Mouse (Mus musculus) liver, embryonic 16.5 days (tissue): ENCODE results near the gene Ostf1. TPM values are rescaled to one million over a fixed set of nuclear protein-coding genes. Genes with fewer than 3 reads are reported as not detected.
A peak's percentile ranks its signal among the peaks of the same experiment; 100 is the strongest.

ENCODE experiments used
- ATAC-seq: fragments of 200-750 bp; cut with Nextera tagmentation; 2 replicates; pipeline ENCODE4 v1.8.0; 2017; ENCODE audit warnings: low read depth, mild to moderate bottlenecking, moderate number of reproducible peaks, moderate library complexity
- H3K27ac ChIP-seq: fragments of 300-500 bp; sonication (generic); 2 replicates; pipeline ENCODE4 v1.5.1; 2014; ENCODE audit warnings: mild to moderate bottlenecking, low read length
- H3K27me3 ChIP-seq: fragments of 300-500 bp; sonication (generic); 2 replicates; pipeline ENCODE4 v1.6.1; 2014; ENCODE audit warnings: low read depth, low read length, mixed read lengths; ENCODE audit not compliant: control insufficient read depth, insufficient read depth
- H3K36me3 ChIP-seq: fragments of 300-500 bp; sonication (generic); 2 replicates; pipeline ENCODE4 v1.6.1; 2014; ENCODE audit warnings: mild to moderate bottlenecking; ENCODE audit not compliant: control insufficient read depth, insufficient read depth
- H3K4me1 ChIP-seq: fragments of 300-500 bp; sonication (generic); 2 replicates; pipeline ENCODE4 v1.6.1; 2014; ENCODE audit warnings: low read depth, low read length, mixed read lengths; ENCODE audit not compliant: control insufficient read depth
- H3K4me2 ChIP-seq: fragments of 300-500 bp; sonication (generic); 2 replicates; pipeline ENCODE4 v1.6.1; 2014; ENCODE audit warnings: low read depth, low read length, mixed read lengths
- H3K4me3 ChIP-seq: fragments of 300-500 bp; sonication (generic); 2 replicates; pipeline ENCODE4 v1.5.1; 2014; ENCODE audit warnings: low read depth, mild to moderate bottlenecking, low read length
- H3K9ac ChIP-seq: fragments of 300-500 bp; sonication (generic); 2 replicates; pipeline ENCODE4 v1.6.1; 2014; ENCODE audit warnings: low read depth, low read length
- H3K9me3 ChIP-seq: fragments of 300-500 bp; sonication (generic); replicated peaks from 2 replicates; pipeline ENCODE4 v1.6.1; 2016; ENCODE audit warnings: low read length; ENCODE audit not compliant: control insufficient read depth
- WGBS: fragments of 180-500 bp; shearing (Covaris S2); extraction: QIAGEN DNeasy Blood & Tissue Kit; methylation state at CpG from one replicate; pipeline ENCODE4 v1.1.7; 2014; ENCODE audit not compliant: insufficient replicate concordance; 5-methylcytosine and 5-hydroxymethylcytosine counted together
- polyA plus RNA-seq: library from polyadenylated mRNA; unstranded; fragments of >200 nt; fragmentation: Nextera tagmentation; extraction: Ambion mirVana; gene quantifications from 2 replicates; pipeline ENCODE4 v1.2.1, GENCODE M21; 2015

The Ostf1 gene
- polyA plus RNA-seq, result 58.2 and 60.6 TPM in 2 replicates

- H3K4me2 ChIP-seq, result peak within 1 kb of the TSS; percentile 78
- no peaks in the 10 kb centered on the region for H3K9me3 ChIP-seq
- H3K4me1 ChIP-seq, result peaks cover 10% of the 10 kb centered on the region
- peak within 1 kb of the TSS; percentile 87 for H3K9ac ChIP-seq
- peak; percentile 98 for ATAC-seq
- WGBS, result under 1% methylated on average over 51 of the region's 51 CpGs
- peak within 1 kb of the TSS; percentile 92 for H3K27ac ChIP-seq
- H3K4me3 ChIP-seq, result peak within 1 kb of the TSS; percentile 90
- H3K36me3 ChIP-seq, result no peaks in the 10 kb centered on the region
- H3K27me3 ChIP-seq, result no peaks in the 10 kb centered on the region
These were observed at the start of gene Ostf1, which contains the start of gene Nmrk1 for GRCm38 (mm10) chr19:18631644-18632219. Gene Ostf1, minus strand, starts transcription at chr19:18631823. Gene Nmrk1, plus strand, starts transcription at chr19:18631950.

- Histone ChIP-seq H3K4me2 (peak overlapping the region; percentile 81; the same call in 1 of the 2 replicates), H3K4me1 (peaks cover 18% of the 10 kb centered on the region), H3K9me3 (no peaks in the 10 kb centered on the region), H3K36me3 (no peaks in the 10 kb centered on the region), H3K9ac (no peak overlapping the region), H3K27me3 (no peaks in the 10 kb centered on the region), H3K4me3 (no peak overlapping the region), H3K27ac (no peak overlapping the region)
- ATAC-seq, result no peak
- WGBS, result 55% methylated on average over 4 of the region's 4 CpGs
These were observed 41.5 kb upstream of the Ostf1 start for GRCm38 (mm10) chr19:18673116-18673515.

GRCm38 (mm10) chr19:18672498-18672897 lies 40.9 kb upstream of the Ostf1 start:
- H3K27ac ChIP-seq, result no peak overlapping the region

GRCm38 (mm10) chr19:18671056-18671741 lies 39.6 kb upstream of the Ostf1 start:
- Histone ChIP-seq H3K4me1 (peaks cover 18% of the 10 kb centered on the region), H3K4me3 (peak overlapping the region; percentile 83), H3K9me3 (no peaks in the 10 kb centered on the region), H3K27ac (peak overlapping the region; percentile 86), H3K4me2 (peak overlapping the region; percentile 81), H3K9ac (peak overlapping the region; percentile 86), H3K36me3 (no peaks in the 10 kb centered on the region), H3K27me3 (no peaks in the 10 kb centered on the region)
- peak; percentile 70 for ATAC-seq
- WGBS, result under 1% methylated on average over 63 of the region's 64 CpGs

More at GRCm38 (mm10) chr19:18672498-18672897, 40.9 kb upstream of the Ostf1 start:
- peak overlapping the region; percentile 86 for H3K9ac ChIP-seq
- 50% methylated on average over 3 of the region's 3 CpGs for WGBS
- peaks cover 18% of the 10 kb centered on the region for H3K4me1 ChIP-seq
- no peaks in the 10 kb centered on the region for H3K36me3 ChIP-seq
- peak overlapping the region; percentile 83 for H3K4me3 ChIP-seq
- H3K9me3 ChIP-seq, result no peaks in the 10 kb centered on the region
- H3K27me3 ChIP-seq, result no peaks in the 10 kb centered on the region
- no peak for ATAC-seq
- H3K4me2 ChIP-seq, result peak overlapping the region; percentile 81

- peak; percentile 95 for ATAC-seq
- Histone ChIP-seq H3K9ac (peak within 1 kb of the TSS; percentile 86), H3K4me2 (peak within 1 kb of the TSS; percentile 81), H3K27me3 (no peaks in the 10 kb centered on the region), H3K4me3 (peak within 1 kb of the TSS; percentile 83), H3K9me3 (no peaks in the 10 kb centered on the region), H3K4me1 (peaks cover 18% of the 10 kb centered on the region), H3K36me3 (no peaks in the 10 kb centered on the region), H3K27ac (peak within 1 kb of the TSS; percentile 86)
- WGBS, result under 1% methylated on average over 49 of the region's 58 CpGs
These were observed 39.0 kb upstream of the Ostf1 start, which contains the start of gene Carnmt1 for GRCm38 (mm10) chr19:18670608-18671007. Gene Carnmt1, plus strand, starts transcription at chr19:18670764.

- H3K27me3 ChIP-seq, result no peaks in the 10 kb centered on the region
- no peaks in the 10 kb centered on the region for H3K36me3 ChIP-seq
- WGBS, result 81% methylated on average over 7 of the region's 7 CpGs
- no peak for ATAC-seq
- no peak overlapping the region for H3K9ac ChIP-seq
- H3K9me3 ChIP-seq, result no peaks in the 10 kb centered on the region
- no peak overlapping the region for H3K27ac ChIP-seq
- H3K4me2 ChIP-seq, result no peak overlapping the region
- no peak overlapping the region for H3K4me3 ChIP-seq
- H3K4me1 ChIP-seq, result peaks cover 18% of the 10 kb centered on the region
These were observed 37.9 kb upstream of the Ostf1 start for GRCm38 (mm10) chr19:18669551-18669950.

- Histone ChIP-seq H3K9me3 (no peaks in the 10 kb centered on the region), H3K4me2 (no peak overlapping the region), H3K27ac (no peak overlapping the region), H3K4me3 (no peak overlapping the region), H3K27me3 (no peaks in the 10 kb centered on the region), H3K9ac (no peak overlapping the region), H3K4me1 (peaks cover 6% of the 10 kb centered on the region), H3K36me3 (no peaks in the 10 kb centered on the region)
- ATAC-seq, result no peak
- 78% methylated on average over 7 of the region's 7 CpGs for WGBS
These were observed 35.3 kb upstream of the Ostf1 start for GRCm38 (mm10) chr19:18666966-18667365.

- ATAC-seq, result no peak
- 43% methylated on average over 2 of the region's 2 CpGs for WGBS
- Histone ChIP-seq H3K4me3 (no peak overlapping the region), H3K36me3 (no peaks in the 10 kb centered on the region), H3K4me1 (peaks cover 2% of the 10 kb centered on the region; the same call in 1 of the 2 replicates), H3K9ac (no peak overlapping the region), H3K9me3 (no peaks in the 10 kb centered on the region), H3K27ac (no peak overlapping the region), H3K4me2 (no peak overlapping the region), H3K27me3 (no peaks in the 10 kb centered on the region)
These were observed 32.3 kb upstream of the Ostf1 start for GRCm38 (mm10) chr19:18663904-18664303.

GRCm38 (mm10) chr19:18661683-18662082 lies 30.1 kb upstream of the Ostf1 start:
- Histone ChIP-seq H3K4me1 (peaks cover 2% of the 10 kb centered on the region; the same call in 1 of the 2 replicates), H3K27ac (no peak overlapping the region), H3K36me3 (no peaks in the 10 kb centered on the region), H3K4me3 (no peak overlapping the region), H3K9me3 (no peaks in the 10 kb centered on the region), H3K9ac (no peak overlapping the region), H3K4me2 (no peak overlapping the region), H3K27me3 (no peaks in the 10 kb centered on the region)
- peak; percentile 48; the same call in 1 of the 2 replicates for ATAC-seq
- WGBS, result 20% methylated on average over 1 of the region's 1 CpGs
